Mouse (Mus musculus) kidney, postnatal 14 days (tissue): ENCODE measurements around the gene Xylt2.
A peak's percentile ranks its signal among the peaks of the same experiment; 100 is the strongest.
"Not testable (repeated sequence)": the region's sequence is repeated elsewhere in the genome, so short reads cannot be mapped to it uniquely, and the experiment has no call there.

Experiments used
- DNase-seq: peaks from one replicate; pipeline ENCODE4 v3.0.0; 2022; ENCODE audit warnings: mixed read lengths

Gene Xylt2

GRCm38 (mm10) chr11:94676308-94676707 is 1.0 kb downstream of the Xylt2 start:
- no peak for DNase-seq

DNA sequence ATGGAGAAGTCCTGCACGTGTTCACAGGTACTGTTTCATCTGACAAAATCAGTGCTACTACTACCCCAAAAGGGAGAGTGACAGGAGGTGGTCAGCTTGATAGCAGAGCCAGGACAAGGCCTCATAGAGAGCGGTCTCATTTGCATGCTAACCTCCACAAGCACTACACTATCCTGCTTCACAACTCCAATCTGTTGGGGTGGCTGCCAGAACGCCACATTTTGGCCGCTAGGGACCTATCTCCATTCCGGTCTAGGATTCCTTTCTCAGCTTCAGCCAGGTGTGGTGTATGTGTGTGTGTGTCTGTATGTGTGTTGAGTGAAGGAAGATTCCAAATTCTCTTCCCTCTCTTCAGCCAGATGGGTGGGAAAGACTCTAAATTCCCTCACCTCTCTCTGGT is 1.9 kb downstream of the Xylt2 start:
- DNase-seq: no peak

GRCm38 (mm10) chr11:94674984-94675383 is 2.3 kb downstream of the Xylt2 start:
- no peak for DNase-seq

GRCm38 (mm10) chr11:94665281-94665680 is 12.0 kb downstream of the Xylt2 start:
- no peak for DNase-seq

DNA sequence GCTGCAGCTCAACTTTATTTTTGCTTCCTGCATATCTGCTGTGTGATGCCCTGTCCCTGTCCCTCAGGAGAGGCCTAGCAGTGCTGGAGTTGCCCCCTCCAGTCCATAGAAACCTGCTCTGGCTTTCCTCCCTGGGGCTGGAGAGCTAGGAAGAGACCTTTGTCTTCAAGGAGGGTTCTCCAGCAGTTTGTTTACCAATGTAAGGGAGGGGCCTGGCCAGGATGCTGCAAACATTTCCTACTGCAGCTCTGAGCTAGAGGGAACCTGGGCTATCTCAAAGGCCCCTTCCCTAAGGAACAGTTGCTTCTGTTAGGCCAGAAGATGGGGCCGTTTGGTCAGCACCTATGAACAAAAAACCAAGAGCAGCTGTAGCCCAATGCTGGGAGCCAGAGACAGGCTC is 16.0 kb downstream of the Xylt2 start:
- DNase-seq: no peak

DNA sequence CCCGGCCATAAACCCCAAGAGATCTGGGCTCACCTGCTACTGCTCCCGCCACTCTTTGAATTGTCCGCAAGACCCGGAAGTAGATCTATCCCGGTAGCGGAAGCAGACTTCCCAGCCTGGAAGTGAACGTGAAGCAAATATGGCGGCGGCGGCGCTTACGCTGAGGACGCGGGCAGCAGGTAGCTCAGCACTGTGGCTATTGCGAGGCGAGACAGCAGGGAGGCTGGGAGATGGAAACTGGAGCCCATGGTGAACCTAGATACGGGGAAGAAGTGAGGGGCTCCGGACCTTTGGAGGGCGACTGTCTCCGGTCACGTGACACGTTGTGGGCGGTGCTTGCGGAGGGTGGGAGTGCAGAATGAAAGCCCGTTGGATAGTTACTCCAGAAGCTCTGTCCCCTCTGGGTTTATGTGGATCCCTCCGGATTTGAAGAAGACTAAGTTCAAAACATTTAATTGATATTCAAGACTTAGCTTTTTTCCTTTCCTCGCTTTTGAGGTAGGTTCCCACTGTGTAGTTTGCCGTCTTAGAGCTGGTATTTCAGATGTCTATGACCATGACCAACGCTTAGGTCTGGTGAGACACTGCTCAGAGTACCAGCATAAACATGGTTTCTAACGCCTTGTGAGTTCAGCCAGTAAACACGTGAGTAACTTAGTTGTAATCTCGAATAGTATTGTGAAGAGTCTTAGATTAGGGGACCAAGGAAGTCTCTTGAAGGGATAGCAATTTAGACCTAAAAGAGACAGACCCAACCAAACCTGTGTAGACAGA is 23.5 kb downstream of the Xylt2 start, which contains the start of the genes Mrpl27 and Eme1:
TSS of gene Mrpl27 (plus strand) at position 105 of the 774 bp plus-strand sequence.
TSS of gene Eme1 (minus strand) at position 302 of the 774 bp plus-strand sequence.
- DNase-seq: peak; percentile 90

GRCm38 (mm10) chr11:94652973-94653372 is 24.3 kb downstream of the Xylt2 start:
- no peak for DNase-seq

- DNase-seq: not testable (repeated sequence)
Measured at GRCm38 (mm10) chr11:94651241-94651640, 26.1 kb downstream of the Xylt2 start.

GRCm38 (mm10) chr11:94646457-94646856 is 30.9 kb downstream of the Xylt2 start:
- no peak for DNase-seq

DNA sequence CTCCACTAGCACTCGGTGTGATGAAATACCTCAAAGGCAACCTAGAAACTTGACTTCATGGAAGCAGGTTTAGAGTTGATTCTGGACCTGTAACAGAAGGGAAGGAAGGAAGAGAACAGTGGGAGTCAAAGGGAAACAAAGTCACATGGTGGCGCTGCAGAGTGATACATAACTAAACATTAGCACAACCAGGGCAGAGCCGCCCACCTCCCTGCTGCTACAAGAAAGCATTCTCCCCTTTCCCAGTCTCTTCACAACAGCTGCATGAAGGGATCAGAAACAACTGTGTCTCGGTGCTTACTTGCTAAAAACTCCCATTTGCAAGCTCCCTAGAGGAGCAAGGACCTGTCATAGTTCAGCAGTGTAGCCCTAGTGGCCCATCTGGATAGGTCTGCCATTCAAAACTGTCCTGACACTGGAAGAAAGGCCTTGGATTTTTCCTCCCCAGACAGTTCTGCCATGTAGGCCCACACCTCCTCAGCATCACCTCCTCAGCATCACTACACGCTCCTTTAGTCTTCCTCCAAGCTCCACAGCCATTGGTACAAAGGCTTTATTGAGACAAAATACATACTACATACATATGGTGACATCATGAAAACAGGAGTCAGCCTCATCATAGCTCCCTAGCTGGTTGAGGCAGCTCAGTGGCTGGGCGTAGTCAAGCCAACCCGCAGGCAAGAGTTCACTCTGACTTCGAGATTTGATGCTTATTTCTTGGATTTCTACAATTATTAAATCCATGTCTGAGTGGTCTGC is 32.7 kb downstream of the Xylt2 start:
- DNase-seq: no peak

DNA sequence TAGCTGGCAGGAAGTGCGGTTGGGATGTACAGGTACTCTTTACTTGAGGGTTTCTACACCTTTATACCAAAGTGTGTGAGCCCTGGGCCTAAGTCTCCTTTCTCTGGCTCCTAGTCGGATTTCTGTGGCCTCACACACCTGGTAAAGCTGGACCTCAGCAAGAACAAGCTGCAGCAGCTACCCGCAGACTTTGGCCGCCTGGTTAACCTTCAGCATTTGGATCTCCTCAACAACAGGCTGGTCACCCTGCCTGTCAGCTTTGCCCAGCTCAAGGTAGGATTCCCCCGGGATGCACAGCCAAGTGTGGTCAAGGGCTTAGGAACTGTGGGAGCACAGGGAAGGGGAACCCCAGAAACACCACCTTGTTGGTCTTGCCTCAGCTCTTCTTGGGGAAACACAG is 42.9 kb downstream of the Xylt2 start:
- peak; percentile 65 for DNase-seq

DNA sequence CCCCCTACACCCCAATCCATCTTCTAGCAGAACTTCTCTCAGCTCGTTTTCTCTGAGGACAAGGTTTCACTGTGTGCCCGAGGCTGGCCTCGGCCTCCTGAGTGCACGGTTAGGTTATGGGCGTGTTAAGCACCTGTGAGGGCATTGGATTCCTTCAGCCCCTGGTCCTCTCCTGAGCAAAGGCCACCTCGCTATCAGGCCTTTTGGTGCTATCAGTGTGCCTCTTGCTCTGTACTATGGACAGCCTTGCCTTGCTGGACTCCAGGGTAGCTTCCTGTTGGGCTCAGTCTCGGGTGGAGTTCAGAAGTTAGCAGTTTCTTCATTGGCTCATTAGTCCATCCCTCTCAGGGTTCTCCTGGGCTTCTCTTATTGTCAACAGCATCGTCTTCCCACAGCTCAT is 44.3 kb downstream of the Xylt2 start:
- DNase-seq: no peak

- DNase-seq: no peak
Measured at GRCm38 (mm10) chr11:94631969-94632368, 45.3 kb downstream of the Xylt2 start.

DNA sequence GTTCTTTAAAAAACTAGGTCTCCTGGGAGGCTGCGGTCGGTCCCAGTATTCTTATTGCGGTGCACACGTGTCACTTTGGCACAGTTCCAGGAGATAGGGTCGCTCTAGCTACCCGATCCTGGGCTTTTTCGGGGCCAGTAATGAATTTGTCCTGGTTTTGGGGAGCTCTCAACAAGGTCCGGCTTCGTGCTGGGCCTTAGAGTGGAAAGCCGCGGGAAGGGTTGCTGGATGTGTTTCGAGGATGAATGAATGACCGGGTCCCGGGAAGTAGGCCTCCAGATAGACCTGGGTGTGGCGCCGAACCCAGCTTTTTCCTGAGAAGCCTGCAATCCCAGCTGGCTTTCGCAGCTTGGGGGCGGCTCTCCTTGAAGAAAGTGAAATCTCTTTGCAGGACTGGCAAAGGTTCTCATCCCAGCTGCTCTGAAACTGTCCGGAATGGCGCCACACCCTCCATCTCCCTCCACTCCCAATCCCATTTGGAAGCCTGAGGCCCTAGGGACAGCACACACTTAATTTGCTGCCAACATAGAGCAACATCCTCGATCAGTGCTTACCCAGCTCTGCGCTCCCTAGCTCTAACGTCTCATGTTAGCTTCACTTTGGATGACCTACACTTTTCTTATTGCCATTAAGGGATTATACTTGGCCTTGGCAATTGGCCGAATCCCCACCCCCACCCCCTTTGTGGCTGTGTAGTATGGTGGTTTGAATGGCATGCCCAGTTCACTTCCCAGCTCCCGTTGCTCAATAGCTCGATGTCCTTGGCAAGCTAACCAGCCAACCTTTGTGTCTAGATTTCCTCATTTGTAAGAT is 46.9 kb downstream of the Xylt2 start:
- DNase-seq: peak; percentile 31

- DNase-seq: no peak
Measured at GRCm38 (mm10) chr11:94629884-94630198, 47.5 kb downstream of the Xylt2 start.

DNA sequence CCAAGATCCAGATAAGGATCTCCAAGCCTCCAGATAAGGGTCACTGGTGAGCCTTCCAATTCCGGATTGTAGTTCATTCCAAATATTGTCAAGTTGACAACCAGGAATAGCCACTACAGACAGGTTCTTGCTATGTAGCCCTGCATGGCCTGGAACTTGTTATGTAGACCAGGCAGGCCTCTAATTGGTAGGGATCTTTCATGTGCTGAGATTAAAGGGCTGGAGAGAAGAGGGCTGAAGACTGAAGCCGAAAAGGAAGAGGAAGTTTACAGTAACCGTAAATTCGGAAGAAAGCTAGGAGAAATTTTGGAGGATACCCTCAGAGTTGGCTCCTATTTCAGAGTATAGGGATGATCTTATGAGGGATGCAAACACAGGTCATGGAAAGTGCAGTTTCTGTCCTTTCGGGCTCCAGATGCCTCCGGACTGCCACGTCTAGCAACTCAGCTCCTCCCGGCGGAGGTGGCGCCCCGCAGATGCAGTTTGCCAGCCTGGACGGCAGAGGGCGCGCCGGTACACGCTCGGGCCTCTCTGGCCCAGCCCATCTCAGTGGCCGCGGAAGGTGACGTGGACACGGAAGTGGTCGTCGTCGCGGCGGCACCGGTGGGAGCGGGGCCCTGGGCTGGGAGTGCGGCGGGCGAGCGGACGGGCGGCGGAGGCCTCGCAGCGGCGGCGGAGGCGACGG is 48.0 kb downstream of the Xylt2 start, which contains the start of gene Lrrc59:
TSS of gene Lrrc59 (plus strand) at position 569 of the 685 bp plus-strand sequence.
- peak; percentile 95 for DNase-seq

DNA sequence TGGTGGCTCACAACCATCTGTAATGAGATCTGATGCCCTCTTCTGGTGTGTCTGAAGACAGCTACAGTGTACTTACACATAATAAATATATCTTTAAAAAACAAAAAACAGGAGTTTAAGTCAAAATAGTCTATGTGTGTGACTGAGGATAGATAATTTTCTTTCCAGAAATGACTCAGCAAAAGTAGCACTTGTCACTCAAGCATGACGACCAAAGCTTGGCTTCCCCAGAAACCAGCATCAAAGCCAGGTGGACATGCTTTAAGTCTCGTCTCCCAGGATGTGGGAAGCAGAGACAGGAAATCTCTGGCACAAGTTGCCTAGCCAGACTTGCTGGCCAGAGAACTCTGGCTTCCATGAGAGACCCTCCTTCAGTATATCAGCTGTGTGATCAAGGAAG is 55.2 kb downstream of the Xylt2 start:
- no peak for DNase-seq

GRCm38 (mm10) chr11:94621458-94621852 is 55.9 kb downstream of the Xylt2 start:
- DNase-seq: no peak

- peak; percentile 26 for DNase-seq
Measured at GRCm38 (mm10) chr11:94620766-94621457, 56.4 kb downstream of the Xylt2 start.

DNA sequence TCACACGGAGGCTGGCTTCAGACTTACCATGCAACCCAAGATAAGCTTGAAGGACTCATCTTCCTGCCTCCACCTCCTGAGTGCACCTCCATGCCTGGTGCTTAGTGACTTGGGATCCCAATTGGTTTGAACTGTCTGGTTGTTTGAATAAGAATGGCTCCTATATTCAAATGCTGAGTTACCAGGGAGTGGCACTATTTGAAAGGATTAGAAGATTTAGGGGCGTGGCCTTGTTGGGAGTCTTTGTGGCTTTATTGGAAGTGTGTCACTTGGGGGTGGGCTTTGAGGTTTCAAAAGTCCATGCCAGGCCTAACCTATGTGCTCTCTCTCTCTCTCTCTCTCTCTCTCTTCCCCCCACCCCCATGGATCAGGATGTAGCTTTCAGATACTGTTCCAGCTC is 59.7 kb downstream of the Xylt2 start:
- no peak for DNase-seq

DNA sequence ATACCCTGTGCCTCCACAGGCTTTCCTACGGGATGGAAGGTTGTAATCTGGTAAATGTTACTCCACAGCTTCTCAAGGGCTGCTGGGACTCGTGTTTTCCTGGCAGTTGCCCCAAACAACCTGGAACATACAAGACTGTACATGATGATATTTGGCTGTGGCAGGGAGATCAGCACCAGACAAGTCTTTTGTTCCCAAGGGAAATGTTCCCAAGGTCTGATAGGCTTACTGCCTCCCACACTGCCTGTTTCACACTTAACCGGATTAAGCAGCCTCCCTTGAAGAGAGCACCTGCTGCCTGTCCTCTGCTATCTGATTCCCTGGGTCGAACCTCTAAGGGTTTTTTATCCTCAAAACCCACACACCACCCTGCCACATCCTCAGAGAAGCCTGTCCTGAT is 61.8 kb downstream of the Xylt2 start:
- no peak for DNase-seq

GRCm38 (mm10) chr11:94614603-94615002 is 62.7 kb downstream of the Xylt2 start:
- DNase-seq: no peak
